Mouse (Mus musculus) retina, adult 2 months (tissue): ENCODE measurements around the gene Fignl1.

Source experiments
- DNase-seq: peaks from one replicate; pipeline ENCODE4 v3.0.0-alpha.2; 2012; ENCODE audit warnings: low read depth, low spot score

The Fignl1 gene

GRCm38 (mm10) chr11:11766105-11766504 lies 42.7 kb downstream of the Fignl1 start:
- no peak for DNase-seq

GRCm38 (mm10) chr11:11765414-11765813 lies 43.3 kb downstream of the Fignl1 start:
- DNase-seq, result no peak

GRCm38 (mm10) chr11:11763211-11763666 lies 45.5 kb downstream of the Fignl1 start:
- no peak for DNase-seq

GRCm38 (mm10) chr11:11758883-11759282 lies 49.9 kb downstream of the Fignl1 start:
- DNase-seq, result no peak

GRCm38 (mm10) chr11:11758121-11758520 lies 50.6 kb downstream of the Fignl1 start:
- DNase-seq, result no peak

GRCm38 (mm10) chr11:11752859-11753258 lies 55.9 kb downstream of the Fignl1 start:
- DNase-seq, result no peak

- no peak for DNase-seq
Observed at GRCm38 (mm10) chr11:11751091-11751490, 57.7 kb downstream of the Fignl1 start.

- DNase-seq, result no peak
Observed at GRCm38 (mm10) chr11:11744222-11744621, 64.5 kb downstream of the Fignl1 start.

GRCm38 (mm10) chr11:11742626-11743025 lies 66.1 kb downstream of the Fignl1 start:
- DNase-seq, result no peak

- no peak for DNase-seq
Observed at GRCm38 (mm10) chr11:11741574-11741973, 67.2 kb downstream of the Fignl1 start.

- DNase-seq, result no peak
Observed at GRCm38 (mm10) chr11:11740603-11741002, 68.2 kb downstream of the Fignl1 start.

GRCm38 (mm10) chr11:11739054-11739453 lies 69.7 kb downstream of the Fignl1 start:
- DNase-seq, result no peak

GRCm38 (mm10) chr11:11737562-11737961 lies 71.2 kb downstream of the Fignl1 start:
- DNase-seq, result no peak
